Mouse (Mus musculus): ENCODE data around the gene Slc26a9.

DNA sequence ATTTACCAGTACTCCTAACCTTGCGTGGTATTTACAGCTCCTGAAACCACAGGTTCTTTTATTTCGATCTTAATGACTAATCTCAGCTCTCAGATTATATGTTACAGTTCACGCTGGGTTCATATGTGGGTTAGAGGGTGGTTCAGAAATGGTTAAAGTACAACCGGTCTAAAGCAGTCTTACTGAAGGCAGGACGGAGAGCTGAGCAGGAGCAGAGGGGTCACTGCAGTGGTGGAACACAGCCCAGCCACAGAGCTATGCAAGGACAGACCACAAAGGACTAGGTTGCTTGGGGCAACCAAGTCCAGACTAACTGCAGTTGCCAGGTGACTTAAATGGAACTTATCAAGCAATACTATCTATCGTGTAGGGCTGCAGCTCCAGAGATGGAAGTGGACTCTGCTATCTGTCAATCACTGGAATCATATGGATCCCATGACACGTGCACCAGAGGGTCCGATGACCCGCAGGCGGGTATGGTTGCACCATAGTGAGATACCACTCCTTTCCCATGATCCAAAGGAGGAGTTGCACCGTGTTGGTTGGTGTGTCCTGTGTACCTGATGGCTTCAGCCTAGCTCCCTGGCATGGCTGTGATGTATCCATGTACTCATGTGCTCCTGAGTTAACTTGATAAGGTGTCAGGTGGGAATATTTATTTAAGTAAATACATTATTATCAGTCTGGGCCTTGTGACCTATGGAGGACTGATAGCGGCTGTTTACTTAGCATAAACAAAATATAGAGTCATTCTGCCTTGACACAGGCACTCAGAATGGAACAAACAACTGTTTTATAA, 13.0 kb upstream of the Slc26a9 start:
- TF ChIP-seq CTCF (IDR thresholded peaks at IDR 0.05; ENCODE audit: low read depth) (no peak), EP300 (optimal IDR thresholded peaks at IDR 0.05) (no peak)
